Mouse (Mus musculus): ENCODE results near the gene Tmsb15b2.

- TF ChIP-seq POLR2A (IDR thresholded peaks at IDR 0.05; ENCODE audit: low read depth, low read length) (no peak), CTCF (IDR thresholded peaks at IDR 0.05; ENCODE audit: extremely low read depth, insufficient read depth, insufficient read length, insufficient replicate concordance) (no peak)
Measured at GRCm38 (mm10) chrX:136991274-136991673, 16.0 kb upstream of the Tmsb15b2 start.

Measured in spleen, adult 2 months (tissue).